Mouse (Mus musculus) heart, adult 2 months (tissue): ENCODE measurements around the gene Atf6.

Experiments used
- CTCF ChIP-seq: fragments of 200-600 bp; IDR thresholded peaks from 2 replicates; pipeline ENCODE4 v1.8.1; 2022; ENCODE audit warnings: antibody characterized with exemption, mild to moderate bottlenecking, moderate library complexity
- EP300 ChIP-seq: fragments of 200-500 bp; IDR thresholded peaks from 2 replicates; pipeline ENCODE4 v1.6.1; 2011; ENCODE audit warnings: low read depth, low read length, control low read depth; ENCODE audit not compliant: insufficient read depth

DNA sequence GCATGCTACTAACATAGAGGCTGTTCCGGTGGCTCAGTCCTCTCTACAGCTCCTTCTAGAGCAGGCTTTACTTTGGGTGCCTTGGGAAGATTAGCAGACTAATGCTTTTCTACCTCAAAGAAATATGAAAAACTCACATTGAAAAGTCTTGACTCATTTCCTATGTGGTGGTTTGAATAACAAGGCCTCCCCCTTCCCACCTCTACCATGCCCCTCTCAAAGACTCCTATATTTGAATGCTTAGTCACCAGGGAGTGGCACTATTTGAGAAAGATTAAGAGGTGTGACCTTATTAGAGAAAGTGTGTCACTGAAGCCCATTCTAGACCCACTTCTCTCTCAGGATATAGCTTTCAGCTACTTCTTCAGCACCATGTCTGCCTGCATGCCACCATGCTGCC lies 37.8 kb downstream of the Atf6 start:
- TF ChIP-seq CTCF, result no peak
- TF ChIP-seq EP300, result no peak
